Mouse (Mus musculus): Measurements from ENCODE around the gene Akap6. TPM values are rescaled to one million over a fixed set of nuclear protein-coding genes. Genes with fewer than 3 reads are reported as not detected.

Akap6 gene
- total RNA-seq, 4 experiments from 2014 or later: 147 to 178 (median 161) TPM

- no peak for DNase-seq (ENCODE audit: low spot score in 2 of 2)
Measured at GRCm38 (mm10) chr12:52904046-52904445, 204.9 kb downstream of the Akap6 start.

GRCm38 (mm10) chr12:52908448-52909066, 209.4 kb downstream of the Akap6 start:
- no peak for DNase-seq (ENCODE audit: low spot score in 2 of 2)

GRCm38 (mm10) chr12:52910345-52910744, 211.2 kb downstream of the Akap6 start:
- no peak for DNase-seq (ENCODE audit: low spot score in 2 of 2)

DNA sequence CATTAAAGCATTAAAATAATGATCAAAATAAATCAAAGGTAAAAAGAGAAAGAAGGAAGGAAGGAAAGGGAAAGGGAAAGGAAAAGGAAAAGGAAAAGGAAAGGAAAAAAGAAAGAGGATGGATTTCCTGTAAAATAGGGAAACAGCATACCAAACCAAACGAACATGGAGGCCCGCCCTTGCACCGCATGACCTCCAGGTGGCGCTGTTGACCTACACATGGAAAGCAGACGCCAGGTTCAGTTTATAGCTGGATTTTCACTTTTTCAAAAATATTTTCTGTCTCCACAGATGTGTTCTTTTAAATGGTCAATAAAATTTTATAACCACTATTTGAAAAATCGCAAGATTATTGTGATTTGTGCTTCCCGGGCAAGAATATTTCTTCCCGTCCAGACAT, 211.6 kb downstream of the Akap6 start:
- peak in 1 of 2 experiments; percentile 64 for DNase-seq (ENCODE audit: low spot score in 2 of 2)

DNA sequence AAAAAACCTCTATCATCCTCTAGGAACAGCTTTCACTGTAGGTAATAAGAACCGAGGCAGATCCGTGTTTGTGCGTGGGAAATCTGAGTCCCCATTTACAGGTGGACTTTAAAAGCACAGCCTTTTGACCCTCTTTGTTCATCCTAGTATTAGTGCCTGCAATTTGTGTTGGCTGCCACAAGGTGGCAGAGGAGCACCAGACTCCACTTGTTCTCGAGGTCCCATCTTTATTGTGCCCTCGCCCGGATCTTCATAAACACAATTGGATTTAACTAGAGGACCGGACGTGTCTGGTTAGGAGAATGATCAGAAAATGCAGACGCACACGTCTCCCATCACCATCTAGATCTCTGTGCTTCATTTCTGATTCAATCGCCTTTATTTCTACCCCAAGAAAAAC, 219.8 kb downstream of the Akap6 start:
- no peak for DNase-seq (ENCODE audit: low spot score in 2 of 2)

DNA sequence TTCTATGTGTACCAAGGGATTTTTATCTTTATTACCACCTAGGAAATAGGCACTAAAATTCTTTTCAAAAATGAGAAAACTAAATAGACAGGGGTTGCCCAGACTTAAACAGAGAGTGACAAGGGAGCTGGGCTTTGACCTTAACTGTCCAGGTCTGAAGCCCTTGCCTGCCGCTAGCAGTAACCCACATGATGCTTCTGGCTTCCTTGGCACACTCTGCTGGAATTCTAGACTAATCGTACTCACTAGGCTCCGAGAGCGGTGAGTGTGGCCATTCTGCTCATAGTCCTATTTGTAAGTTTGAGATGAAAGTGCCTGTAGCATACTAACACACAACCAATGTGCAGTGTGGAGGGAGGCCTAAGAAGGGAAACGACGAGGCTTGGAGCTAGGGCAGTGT, 223.3 kb downstream of the Akap6 start:
- no peak for DNase-seq (ENCODE audit: low spot score in 2 of 2)

DNA sequence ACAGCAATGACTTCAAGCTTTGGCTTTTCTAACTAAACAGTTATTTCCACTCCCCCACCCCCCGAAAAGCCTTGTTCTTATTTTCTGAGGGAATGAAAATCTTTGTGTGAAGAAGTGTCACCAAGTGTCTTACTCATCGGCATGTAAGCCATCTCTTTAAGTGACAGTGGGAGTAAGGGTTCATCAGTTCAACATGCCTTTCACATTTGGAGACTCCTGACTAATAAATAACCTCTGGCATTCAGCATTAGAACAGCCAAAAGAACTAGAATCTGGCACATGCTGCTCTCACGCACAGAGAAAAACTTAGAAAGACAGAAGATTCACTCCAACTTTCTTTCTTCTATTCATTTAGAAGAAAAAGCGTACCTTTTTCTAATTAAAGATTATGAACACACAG, 226.3 kb downstream of the Akap6 start:
- DNase-seq (ENCODE audit: low spot score in 2 of 2): no peak

GRCm38 (mm10) chr12:52933832-52934231, 234.6 kb downstream of the Akap6 start:
- no peak for DNase-seq (ENCODE audit: low spot score in 2 of 2)

- DNase-seq (ENCODE audit: low spot score in 2 of 2): no peak
Measured at GRCm38 (mm10) chr12:52934989-52935388, 235.8 kb downstream of the Akap6 start.

DNA sequence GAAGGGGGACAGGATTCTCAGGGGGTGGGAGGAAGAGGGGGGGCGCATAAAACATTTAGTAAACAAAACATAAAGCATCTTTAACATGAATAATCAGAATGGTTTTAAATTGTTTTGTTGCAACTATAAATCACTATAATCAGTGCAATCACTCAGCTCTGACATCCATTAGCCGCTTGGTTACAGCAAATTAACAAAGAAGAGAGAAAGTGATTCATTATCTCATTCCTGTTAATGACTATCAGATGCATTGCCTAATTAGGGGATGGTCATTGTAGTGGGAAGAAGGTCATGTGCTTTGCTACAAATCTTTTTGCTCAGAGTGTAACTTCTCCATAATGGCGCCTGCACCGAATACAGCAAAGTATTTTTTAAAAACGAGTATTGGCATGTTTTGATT, 239.6 kb downstream of the Akap6 start:
- DNase-seq (ENCODE audit: low spot score in 2 of 2): no peak

DNA sequence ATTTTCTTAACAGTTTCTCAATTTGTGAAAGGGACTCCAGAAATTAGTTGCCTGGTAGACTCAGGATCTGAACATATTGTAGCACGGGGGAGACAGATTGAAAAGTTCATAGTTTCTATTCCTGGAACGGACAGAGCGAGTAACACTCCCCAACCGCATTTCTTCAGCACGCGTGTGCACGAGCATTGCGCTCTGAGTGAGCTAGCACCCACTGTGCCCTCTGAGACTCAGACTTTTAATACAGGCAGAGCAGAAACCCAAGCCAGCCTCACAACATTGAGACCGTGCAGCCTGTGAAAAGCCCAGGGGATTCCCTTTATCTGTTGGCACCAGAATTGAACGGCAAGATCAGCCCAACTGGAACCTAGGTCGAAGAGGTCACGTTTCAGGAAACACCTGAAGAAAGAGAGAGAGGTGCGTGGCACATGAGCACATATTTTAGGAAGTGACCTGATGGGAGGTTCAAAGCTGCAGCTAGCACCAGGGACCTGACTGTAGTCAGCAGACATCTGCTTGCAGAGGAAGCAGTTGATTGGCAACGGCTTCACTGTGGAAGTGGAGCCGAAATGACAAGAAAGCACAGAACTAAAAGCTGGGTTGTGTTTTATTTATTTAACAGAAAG, 240.3 kb downstream of the Akap6 start:
- no peak for DNase-seq (ENCODE audit: low spot score in 2 of 2)

- no peak for DNase-seq (ENCODE audit: low spot score in 2 of 2)
Measured at GRCm38 (mm10) chr12:52941941-52942340, 242.8 kb downstream of the Akap6 start.

GRCm38 (mm10) chr12:52944274-52944673, 245.1 kb downstream of the Akap6 start:
- DNase-seq (ENCODE audit: low spot score in 2 of 2): no peak

DNA sequence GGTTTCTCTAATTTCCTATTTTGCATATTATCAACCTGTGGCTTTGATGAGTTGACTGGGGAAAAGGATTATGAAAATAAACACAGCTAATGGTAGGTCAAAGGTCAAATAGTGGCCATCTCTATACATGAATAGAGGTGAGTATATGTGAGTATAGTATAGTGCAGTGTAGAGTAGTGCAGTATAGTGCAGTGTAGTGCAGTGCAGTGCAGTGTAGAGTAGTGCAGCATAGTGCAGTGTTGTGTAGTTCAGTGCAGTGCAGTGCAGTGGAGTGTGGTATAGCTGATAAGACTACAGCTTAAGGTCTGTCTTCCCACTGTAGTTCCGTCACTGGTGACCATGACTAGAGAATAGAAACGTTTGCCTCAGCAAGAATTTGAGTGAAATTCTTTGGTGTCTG, 245.8 kb downstream of the Akap6 start:
- DNase-seq (ENCODE audit: low spot score in 2 of 2): no peak

- no peak for DNase-seq (ENCODE audit: low spot score in 2 of 2)
Measured at GRCm38 (mm10) chr12:52950660-52951059, 251.5 kb downstream of the Akap6 start.

DNA sequence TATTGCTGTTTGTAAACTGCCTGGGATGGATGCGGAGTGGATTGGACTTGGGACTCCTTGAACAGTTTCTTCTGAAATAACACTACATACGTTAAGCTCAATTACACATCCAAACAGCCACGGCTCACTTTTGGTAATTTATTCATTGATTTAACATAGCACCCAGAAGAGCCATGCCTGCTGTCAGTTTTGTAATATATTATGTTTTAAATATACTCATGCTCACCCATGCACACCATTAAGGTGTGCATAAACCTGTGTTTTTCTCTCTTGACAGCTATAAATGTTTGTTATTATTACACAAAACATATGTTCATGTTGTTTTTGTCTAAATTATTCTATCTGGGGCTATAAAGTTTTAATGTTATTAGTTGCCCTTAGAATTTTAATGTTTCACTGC, 258.4 kb downstream of the Akap6 start:
- no peak for DNase-seq (ENCODE audit: low spot score in 2 of 2)

GRCm38 (mm10) chr12:52957994-52958393, 258.8 kb downstream of the Akap6 start:
- DNase-seq (ENCODE audit: low spot score in 2 of 2): no peak

DNA sequence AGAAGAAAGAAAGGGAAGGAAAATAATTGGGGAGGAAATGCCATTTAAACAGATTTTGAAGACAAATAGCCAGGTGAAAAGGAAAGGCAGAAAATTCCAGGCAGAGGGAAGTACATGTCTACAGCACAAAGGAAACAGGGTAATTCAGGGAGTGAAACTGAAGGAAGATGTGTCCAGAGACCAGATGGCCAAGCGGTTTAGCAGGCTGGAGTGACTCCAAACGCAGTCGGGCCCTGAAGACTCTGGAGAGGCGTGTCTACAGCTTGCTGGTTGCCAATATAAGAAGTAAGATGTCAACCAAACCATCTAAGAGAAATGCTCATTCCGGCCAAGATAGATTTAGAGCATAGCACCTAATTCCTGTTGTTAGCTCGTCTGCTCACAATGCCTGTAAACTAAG, 292.6 kb downstream of the Akap6 start:
- DNase-seq (ENCODE audit: low spot score in 2 of 2): no peak

- DNase-seq (ENCODE audit: low spot score in 2 of 2): no peak
Measured at GRCm38 (mm10) chr12:53012336-53012735, 313.2 kb downstream of the Akap6 start.

DNA sequence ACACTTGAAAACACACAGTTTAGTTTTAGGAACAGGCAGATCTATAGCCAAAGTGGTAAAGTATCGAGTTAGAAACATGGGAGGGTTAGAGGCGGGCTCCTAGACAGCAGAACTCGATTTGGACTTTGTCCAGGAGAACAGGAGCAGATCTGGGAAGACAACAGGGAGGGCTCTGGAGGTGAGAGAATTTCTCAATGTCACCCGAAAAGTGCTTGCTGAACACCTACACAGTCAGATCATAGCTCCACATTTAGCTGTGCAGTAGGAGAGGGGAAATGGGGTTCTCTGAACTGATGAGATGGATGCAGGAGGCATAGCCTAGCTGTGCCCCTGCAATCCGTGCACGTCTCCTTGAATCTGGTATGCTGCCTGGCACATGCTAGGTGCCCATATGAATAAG, 315.4 kb downstream of the Akap6 start:
- no peak for DNase-seq (ENCODE audit: low spot score in 2 of 2)

DNA sequence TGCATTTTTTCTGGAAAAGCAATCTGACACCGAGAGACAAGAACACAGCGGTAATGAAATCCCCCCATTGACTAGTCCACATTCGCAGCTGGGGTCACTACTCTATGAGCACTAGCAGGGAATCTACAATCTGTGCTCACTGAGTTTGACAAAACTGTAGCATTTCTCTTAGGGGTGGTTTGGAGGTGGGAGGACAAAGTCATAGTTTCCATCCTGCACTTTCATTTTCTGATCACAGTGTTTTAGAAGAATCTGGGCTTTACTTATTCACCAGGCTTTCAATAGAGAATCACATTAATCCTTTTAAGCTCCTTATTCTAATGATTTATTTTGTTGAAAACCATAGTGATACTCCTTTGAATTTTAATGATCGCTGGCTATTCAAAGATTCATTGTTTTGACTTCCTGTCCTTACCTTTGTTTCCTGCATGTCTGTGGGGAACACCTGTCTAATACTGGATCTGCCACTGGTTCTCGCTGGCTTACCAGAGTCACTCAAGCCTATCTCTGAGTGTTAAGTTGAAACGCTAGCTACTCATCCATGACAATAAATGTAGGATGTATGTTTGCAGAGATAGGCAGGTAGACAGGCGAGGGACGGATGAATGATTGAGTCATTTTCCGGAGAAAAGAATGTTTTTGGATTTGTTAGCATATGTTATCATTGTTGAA, 325.5 kb downstream of the Akap6 start:
- DNase-seq (ENCODE audit: low spot score in 2 of 2): no peak

DNA sequence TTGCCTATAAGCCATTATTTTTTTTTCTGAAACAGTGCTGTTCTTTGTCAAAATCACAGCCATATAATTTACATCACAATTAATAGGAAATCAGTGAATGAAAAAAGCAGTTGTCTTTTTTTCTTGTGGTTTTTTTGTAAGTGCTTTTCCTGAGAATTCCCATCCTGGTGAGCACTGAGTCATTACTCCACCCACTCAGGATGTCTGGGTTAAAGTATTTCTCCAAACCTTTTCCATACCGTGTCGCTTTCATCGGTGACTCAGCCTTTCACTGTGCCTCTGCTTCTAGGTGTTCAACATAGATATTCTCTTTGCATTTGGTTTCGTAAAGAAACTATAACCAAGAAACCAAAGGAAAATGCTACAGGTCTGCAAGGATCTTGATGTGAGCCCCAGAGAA, 328.1 kb downstream of the Akap6 start:
- DNase-seq (ENCODE audit: low spot score in 2 of 2): no peak

DNA sequence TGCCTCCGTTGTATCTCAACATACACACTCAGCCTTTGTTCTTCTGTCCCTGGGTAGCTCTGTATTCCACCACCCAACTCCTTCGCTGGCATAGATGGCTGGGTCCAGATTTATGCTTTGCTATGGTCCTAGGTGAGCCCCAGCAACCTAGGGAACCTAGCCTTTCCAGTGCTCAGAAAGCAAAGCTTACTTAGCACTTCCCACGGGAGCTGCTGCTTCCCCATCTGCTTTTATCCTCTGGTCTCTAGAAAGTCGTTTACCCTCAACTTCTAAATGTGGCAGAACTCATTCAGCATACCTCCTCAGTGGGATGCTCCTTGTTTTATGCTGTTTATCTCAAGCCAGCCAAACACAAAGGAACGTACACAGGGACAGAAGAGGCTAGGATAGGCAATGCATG, 329.7 kb downstream of the Akap6 start:
- peak in 1 of 2 experiments; percentile 54 for DNase-seq (ENCODE audit: low spot score in 2 of 2)
